Mouse (Mus musculus) neural tube, embryonic 15.5 days (tissue): ENCODE results near the gene Akap13. TPM values are rescaled to one million over a fixed set of nuclear protein-coding genes. Genes with fewer than 3 reads are reported as not detected.
A peak's percentile ranks its signal among the peaks of the same experiment; 100 is the strongest.

Experiments
- ATAC-seq: fragments of 200-750 bp; cut with Nextera tagmentation; 2 replicates; pipeline ENCODE4 v1.8.0; 2017; ENCODE audit warnings: mild to moderate bottlenecking, moderate TSS enrichment, moderate library complexity; ENCODE audit not compliant: low FRiP score
- H3K27ac ChIP-seq: fragments of 300-500 bp; sonication (generic); replicated peaks from 2 replicates; pipeline ENCODE4 v1.5.1; 2015; ENCODE audit warnings: mild to moderate bottlenecking, inconsistent platforms
- H3K27me3 ChIP-seq: fragments of 300-500 bp; sonication (generic); replicated peaks from 2 replicates; pipeline ENCODE4 v1.6.1; 2015; ENCODE audit warnings: inconsistent platforms
- H3K36me3 ChIP-seq: fragments of 300-500 bp; sonication (generic); 2 replicates; pipeline ENCODE4 v1.6.1; 2015; ENCODE audit warnings: inconsistent platforms
- H3K4me1 ChIP-seq: fragments of 300-500 bp; sonication (generic); 2 replicates; pipeline ENCODE4 v1.6.1; 2015; ENCODE audit warnings: inconsistent platforms
- H3K4me2 ChIP-seq: fragments of 300-500 bp; sonication (generic); 2 replicates; pipeline ENCODE4 v1.6.1; 2015; ENCODE audit warnings: inconsistent platforms, mild to moderate bottlenecking, moderate library complexity
- H3K4me3 ChIP-seq: fragments of 300-500 bp; sonication (generic); replicated peaks from 2 replicates; pipeline ENCODE4 v1.5.1; 2015; ENCODE audit warnings: mild to moderate bottlenecking, inconsistent platforms
- H3K9ac ChIP-seq: fragments of 300-500 bp; sonication (generic); replicated peaks from 2 replicates; pipeline ENCODE4 v1.6.1; 2015; ENCODE audit warnings: mild to moderate bottlenecking, inconsistent platforms
- H3K9me3 ChIP-seq: fragments of 300-500 bp; sonication (generic); replicated peaks from 2 replicates; pipeline ENCODE4 v1.6.1; 2016; ENCODE audit warnings: inconsistent platforms
- WGBS: fragments of 180-500 bp; shearing (Covaris S2); methylation state at CpG from one replicate; pipeline ENCODE4 v1.1.7; 2015; ENCODE audit warnings: mixed read lengths; 5-methylcytosine and 5-hydroxymethylcytosine counted together
- polyA plus RNA-seq: library from polyadenylated mRNA; unstranded; fragments of >200 nt; fragmentation: Nextera tagmentation; extraction: Ambion mirVana; gene quantifications from 2 replicates; pipeline ENCODE4 v1.2.1, GENCODE M21; 2015

Gene Akap13
- polyA plus RNA-seq, 1 experiment from 2014 or later = 14.3 TPM

DNA sequence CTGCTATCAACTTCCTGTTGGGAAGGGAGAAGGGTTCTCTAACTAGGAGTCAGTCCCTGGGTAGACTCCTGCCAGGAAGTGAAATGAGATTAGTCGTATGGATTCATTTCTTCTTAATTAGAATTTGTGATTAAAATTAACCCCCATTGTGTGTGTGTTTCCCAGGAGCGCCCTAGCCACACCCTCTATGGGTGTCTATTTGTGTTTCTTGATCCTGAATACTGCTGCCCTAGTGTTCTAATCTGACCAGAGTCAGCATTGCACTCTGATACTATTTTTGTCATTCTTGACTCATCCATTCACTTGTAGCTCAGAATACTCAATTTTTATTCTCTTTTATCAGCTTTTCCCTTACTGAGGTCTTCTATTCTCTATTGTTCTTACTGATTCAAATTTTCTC lies 115.7 kb downstream of the Akap13 start:
- ATAC-seq = no peak
- no peak overlapping the region for H3K9ac ChIP-seq
- no peak overlapping the region for H3K4me2 ChIP-seq
- 83% methylated on average over 2 of the region's 2 CpGs for WGBS
- H3K9me3 ChIP-seq = no peaks in the 10 kb centered on the region
- H3K27me3 ChIP-seq = no peaks in the 10 kb centered on the region
- no peak overlapping the region for H3K4me3 ChIP-seq
- no peaks in the 10 kb centered on the region for H3K36me3 ChIP-seq
- peaks cover 8% of the 10 kb centered on the region for H3K4me1 ChIP-seq
- no peak overlapping the region for H3K27ac ChIP-seq

DNA sequence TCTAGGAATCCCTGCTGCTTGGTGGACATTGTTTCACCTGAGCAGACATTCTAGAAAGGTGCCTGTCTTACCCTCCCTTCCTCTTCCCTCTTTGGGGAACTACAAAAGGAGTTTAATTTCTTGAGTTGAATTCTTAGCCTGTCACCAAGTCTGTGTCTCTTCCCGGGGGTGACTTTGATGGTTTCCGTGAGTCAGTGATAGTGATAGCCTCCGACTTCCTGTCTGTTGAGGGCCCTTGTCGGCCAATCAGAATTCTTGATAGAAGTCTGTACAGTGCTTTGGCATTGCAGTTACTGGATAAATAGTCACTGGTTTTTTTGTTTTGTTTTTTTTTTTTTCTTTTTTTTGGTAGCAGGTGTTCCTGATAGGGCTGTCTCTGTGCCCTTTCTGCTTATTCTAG lies 116.8 kb downstream of the Akap13 start:
- H3K9me3 ChIP-seq = no peaks in the 10 kb centered on the region
- ATAC-seq = no peak
- H3K9ac ChIP-seq = no peak overlapping the region
- no peak overlapping the region for H3K4me3 ChIP-seq
- no peaks in the 10 kb centered on the region for H3K27me3 ChIP-seq
- H3K4me2 ChIP-seq = no peak overlapping the region
- no peak overlapping the region for H3K27ac ChIP-seq
- 89% methylated on average over 4 of the region's 4 CpGs for WGBS
- H3K36me3 ChIP-seq = no peaks in the 10 kb centered on the region
- H3K4me1 ChIP-seq = peaks cover 8% of the 10 kb centered on the region

DNA sequence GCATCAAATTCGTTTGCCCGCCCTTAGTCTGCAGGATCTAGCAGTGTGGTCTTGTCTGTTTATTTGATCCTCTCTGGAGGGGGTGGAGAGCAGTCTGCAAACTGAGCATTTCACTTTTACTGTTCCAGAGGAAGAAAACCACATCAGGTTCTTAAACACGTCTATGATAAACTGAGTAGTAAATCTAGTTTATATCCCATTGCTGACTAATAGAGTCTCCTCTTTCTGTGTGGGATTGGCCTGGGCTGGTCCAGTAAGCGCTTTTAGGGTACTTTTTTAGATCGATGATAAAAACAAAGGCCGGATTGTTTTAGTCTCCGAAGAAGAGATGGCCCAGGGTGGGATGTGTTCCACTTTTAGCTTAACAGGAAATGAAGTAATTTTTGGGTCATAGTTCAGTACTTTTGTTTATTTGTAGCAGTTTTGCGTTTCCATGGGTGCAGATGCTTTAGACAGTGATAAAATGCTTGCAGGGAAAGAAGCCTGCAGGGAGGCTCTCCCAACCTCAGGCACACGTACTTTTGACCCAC lies 119.9 kb downstream of the Akap13 start:
- Histone ChIP-seq H3K9me3 (no peaks in the 10 kb centered on the region), H3K4me3 (no peak overlapping the region), H3K27me3 (no peaks in the 10 kb centered on the region), H3K4me1 (peaks cover 8% of the 10 kb centered on the region), H3K36me3 (no peaks in the 10 kb centered on the region), H3K4me2 (no peak overlapping the region), H3K9ac (no peak overlapping the region), H3K27ac (peak overlapping the region; percentile 45)
- WGBS = 27% methylated on average over 9 of the region's 9 CpGs
- ATAC-seq = no peak

GRCm38 (mm10) chr7:75575800-75576585 lies 120.7 kb downstream of the Akap13 start:
- no peak overlapping the region for H3K4me3 ChIP-seq
- H3K27me3 ChIP-seq = no peaks in the 10 kb centered on the region
- no peak overlapping the region for H3K4me2 ChIP-seq
- H3K36me3 ChIP-seq = no peaks in the 10 kb centered on the region
- WGBS = 95% methylated on average over 1 of the region's 1 CpGs
- H3K27ac ChIP-seq = 0 out of 2 replicates have a peak overlapping the region, but pooled peaks have one; percentile 45
- no peaks in the 10 kb centered on the region for H3K9me3 ChIP-seq
- no peak for ATAC-seq
- H3K4me1 ChIP-seq = peaks cover 8% of the 10 kb centered on the region
- no peak overlapping the region for H3K9ac ChIP-seq

- H3K27ac ChIP-seq = no peak overlapping the region
- no peak overlapping the region for H3K9ac ChIP-seq
- H3K27me3 ChIP-seq = no peaks in the 10 kb centered on the region
- H3K4me2 ChIP-seq = no peak overlapping the region
- no peak overlapping the region for H3K4me3 ChIP-seq
- H3K9me3 ChIP-seq = no peaks in the 10 kb centered on the region
- no peaks in the 10 kb centered on the region for H3K36me3 ChIP-seq
- 99% methylated on average over 2 of the region's 2 CpGs for WGBS
- ATAC-seq = no peak
- peaks cover 8% of the 10 kb centered on the region for H3K4me1 ChIP-seq
Observed at GRCm38 (mm10) chr7:75576851-75577250, 121.5 kb downstream of the Akap13 start.

DNA sequence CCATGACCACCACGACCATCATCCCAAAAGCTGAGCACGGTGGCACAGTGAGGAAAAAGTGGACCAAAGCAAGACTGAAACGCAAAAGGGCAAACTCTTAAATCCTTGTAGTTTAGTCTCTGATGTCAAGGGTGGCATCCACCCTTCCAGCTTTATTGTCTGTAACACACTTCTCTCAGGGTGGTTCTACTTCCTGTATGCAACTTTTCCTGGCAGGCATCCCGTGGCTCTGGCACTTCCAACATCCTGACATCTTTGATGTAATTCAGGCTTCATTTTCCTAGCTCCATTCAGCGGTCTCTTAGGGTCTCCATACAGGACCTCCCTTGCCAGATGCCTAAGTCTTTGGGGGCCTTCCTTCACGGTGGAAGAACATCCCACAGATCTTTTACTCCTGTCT lies 122.0 kb downstream of the Akap13 start:
- peaks cover 8% of the 10 kb centered on the region for H3K4me1 ChIP-seq
- H3K9me3 ChIP-seq = no peaks in the 10 kb centered on the region
- no peak overlapping the region for H3K9ac ChIP-seq
- no peak overlapping the region for H3K4me2 ChIP-seq
- H3K4me3 ChIP-seq = no peak overlapping the region
- no peaks in the 10 kb centered on the region for H3K36me3 ChIP-seq
- ATAC-seq = no peak
- WGBS = 87% methylated on average over 6 of the region's 6 CpGs
- no peaks in the 10 kb centered on the region for H3K27me3 ChIP-seq
- H3K27ac ChIP-seq = no peak overlapping the region

GRCm38 (mm10) chr7:75578647-75579046 lies 123.3 kb downstream of the Akap13 start:
- Histone ChIP-seq H3K9ac (no peak overlapping the region), H3K36me3 (no peaks in the 10 kb centered on the region), H3K4me1 (peaks cover 8% of the 10 kb centered on the region), H3K27me3 (no peaks in the 10 kb centered on the region), H3K9me3 (no peaks in the 10 kb centered on the region), H3K4me3 (no peak overlapping the region), H3K27ac (no peak overlapping the region), H3K4me2 (no peak overlapping the region)
- no peak for ATAC-seq
- 91% methylated on average over 4 of the region's 4 CpGs for WGBS

GRCm38 (mm10) chr7:75582091-75582490 lies 126.8 kb downstream of the Akap13 start:
- Histone ChIP-seq H3K4me1 (no peaks in the 10 kb centered on the region), H3K9ac (no peak overlapping the region), H3K36me3 (no peaks in the 10 kb centered on the region), H3K4me2 (no peak overlapping the region), H3K4me3 (no peak overlapping the region), H3K27ac (no peak overlapping the region), H3K27me3 (no peaks in the 10 kb centered on the region), H3K9me3 (no peaks in the 10 kb centered on the region)
- no peak for ATAC-seq
- WGBS = 92% methylated on average over 4 of the region's 4 CpGs

GRCm38 (mm10) chr7:75584100-75584499 lies 128.8 kb downstream of the Akap13 start:
- Histone ChIP-seq H3K4me1 (no peaks in the 10 kb centered on the region), H3K4me2 (no peak overlapping the region), H3K27me3 (no peaks in the 10 kb centered on the region), H3K4me3 (no peak overlapping the region), H3K9ac (no peak overlapping the region), H3K9me3 (no peaks in the 10 kb centered on the region), H3K36me3 (no peaks in the 10 kb centered on the region), H3K27ac (no peak overlapping the region)
- no peak for ATAC-seq
- WGBS = 79% methylated on average over 2 of the region's 2 CpGs

DNA sequence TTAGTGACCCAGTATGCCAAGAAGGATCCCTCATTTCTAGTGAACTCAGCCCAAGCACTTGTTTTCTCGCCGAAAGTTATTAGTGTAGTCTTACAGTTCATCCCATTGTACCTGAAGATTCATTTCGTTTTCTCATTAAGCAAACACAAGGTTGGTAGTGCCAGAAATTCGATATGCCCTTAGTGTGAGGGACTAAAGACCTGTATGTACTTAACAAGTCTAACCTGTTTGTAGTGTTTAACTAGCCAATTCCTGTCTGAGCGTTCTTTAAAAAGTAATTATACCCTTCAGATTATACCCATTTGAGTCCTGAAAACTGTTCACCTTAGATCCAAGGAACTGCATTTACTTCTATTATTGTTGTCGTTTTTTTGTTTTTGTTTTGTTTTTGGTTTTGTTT lies 130.1 kb downstream of the Akap13 start:
- WGBS = 93% methylated on average over 6 of the region's 6 CpGs
- Histone ChIP-seq H3K27me3 (no peaks in the 10 kb centered on the region), H3K9me3 (no peaks in the 10 kb centered on the region), H3K4me1 (no peaks in the 10 kb centered on the region), H3K9ac (no peak overlapping the region), H3K4me2 (no peak overlapping the region), H3K27ac (no peak overlapping the region), H3K4me3 (no peak overlapping the region), H3K36me3 (no peaks in the 10 kb centered on the region)
- no peak for ATAC-seq

GRCm38 (mm10) chr7:75586113-75586512 lies 130.8 kb downstream of the Akap13 start:
- 78% methylated on average over 14 of the region's 14 CpGs for WGBS
- Histone ChIP-seq H3K27me3 (no peaks in the 10 kb centered on the region), H3K9me3 (no peaks in the 10 kb centered on the region), H3K9ac (no peak overlapping the region), H3K4me1 (no peaks in the 10 kb centered on the region), H3K27ac (no peak overlapping the region), H3K36me3 (no peaks in the 10 kb centered on the region), H3K4me3 (no peak overlapping the region), H3K4me2 (no peak overlapping the region)
- ATAC-seq = no peak

DNA sequence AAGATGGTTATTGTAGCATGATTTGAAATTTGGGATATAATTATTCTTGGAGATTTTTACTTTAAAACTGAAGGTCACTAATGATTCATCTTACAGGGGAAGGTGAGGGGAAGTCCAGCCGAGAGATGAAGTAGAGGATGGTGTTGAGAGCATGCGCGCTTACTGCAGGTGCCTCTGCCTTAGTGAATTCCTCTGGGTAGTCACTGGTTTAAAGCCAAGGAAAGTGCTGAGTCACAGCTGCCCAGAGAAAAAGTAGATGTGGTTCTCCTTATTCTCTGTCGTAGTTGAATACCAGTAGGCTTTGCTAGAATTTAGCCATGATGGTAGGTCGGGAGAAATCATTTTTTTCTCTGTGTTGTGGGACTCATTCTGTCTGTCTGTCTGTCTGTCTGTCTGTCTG lies 132.4 kb downstream of the Akap13 start:
- no peaks in the 10 kb centered on the region for H3K36me3 ChIP-seq
- no peaks in the 10 kb centered on the region for H3K4me1 ChIP-seq
- no peaks in the 10 kb centered on the region for H3K27me3 ChIP-seq
- ATAC-seq = no peak
- WGBS = 88% methylated on average over 5 of the region's 5 CpGs
- no peak overlapping the region for H3K4me3 ChIP-seq
- H3K9me3 ChIP-seq = no peaks in the 10 kb centered on the region
- H3K9ac ChIP-seq = no peak overlapping the region
- H3K4me2 ChIP-seq = no peak overlapping the region
- no peak overlapping the region for H3K27ac ChIP-seq
